Mouse (Mus musculus) neural tube, embryonic 14.5 days (tissue): ENCODE results near the gene Vmn1r3. TPM values are rescaled to one million over a fixed set of nuclear protein-coding genes. Genes with fewer than 3 reads are reported as not detected.
"Not testable (repeated sequence)": the region's sequence is repeated elsewhere in the genome, so short reads cannot be mapped to it uniquely, and the experiment has no call there.

Experiments
- ATAC-seq: fragments of 200-750 bp; cut with Nextera tagmentation; 2 replicates; pipeline ENCODE4 v1.8.0; 2017; ENCODE audit warnings: low read depth, mild to moderate bottlenecking, moderate TSS enrichment, moderate library complexity
- H3K27ac ChIP-seq: fragments of 300-500 bp; sonication (generic); 2 replicates; pipeline ENCODE4 v1.5.1; 2014; ENCODE audit warnings: low read depth, mild to moderate bottlenecking, control low read depth, low read length, moderate library complexity, mixed read lengths
- H3K27me3 ChIP-seq: fragments of 300-500 bp; sonication (generic); 2 replicates; pipeline ENCODE4 v1.6.1; 2014; ENCODE audit warnings: low read length; ENCODE audit not compliant: control insufficient read depth, insufficient read depth
- H3K36me3 ChIP-seq: fragments of 300-500 bp; sonication (generic); 2 replicates; pipeline ENCODE4 v1.6.1; 2014; ENCODE audit warnings: low read length, mixed read lengths; ENCODE audit not compliant: control insufficient read depth, insufficient read depth
- H3K4me1 ChIP-seq: fragments of 300-500 bp; sonication (generic); 2 replicates; pipeline ENCODE4 v1.6.1; 2014; ENCODE audit warnings: low read length; ENCODE audit not compliant: control insufficient read depth, insufficient read depth
- H3K4me2 ChIP-seq: fragments of 300-500 bp; sonication (generic); 2 replicates; pipeline ENCODE4 v1.6.1; 2014; ENCODE audit warnings: mild to moderate bottlenecking, low read depth, low read length, control low read depth
- H3K4me3 ChIP-seq: fragments of 300-500 bp; sonication (generic); 2 replicates; pipeline ENCODE4 v1.5.1; 2014; ENCODE audit warnings: low read depth, low read length, control low read depth, mixed read lengths
- H3K9ac ChIP-seq: fragments of 300-500 bp; sonication (generic); replicated peaks from 2 replicates; pipeline ENCODE4 v1.6.1; 2014; ENCODE audit warnings: low read depth, mild to moderate bottlenecking, control low read depth, low read length, mixed read lengths
- H3K9me3 ChIP-seq: fragments of 300-500 bp; sonication (generic); 2 replicates; pipeline ENCODE4 v1.6.1; 2016; ENCODE audit warnings: low read length; ENCODE audit not compliant: control insufficient read depth
- WGBS: fragments of 180-500 bp; shearing (Covaris S2); extraction: QIAGEN DNeasy Blood & Tissue Kit; methylation state at CpG from one replicate; pipeline ENCODE4 v1.1.7; 2014; 5-methylcytosine and 5-hydroxymethylcytosine counted together
- polyA plus RNA-seq: library from polyadenylated mRNA; unstranded; fragments of >200 nt; fragmentation: Nextera tagmentation; extraction: Ambion mirVana; gene quantifications from 2 replicates; pipeline ENCODE4 v1.2.1, GENCODE M21; 2014

The Vmn1r3 gene
- polyA plus RNA-seq, 1 experiment from 2014 or later, result not detected

- H3K9ac ChIP-seq, H3K27me3 ChIP-seq, H3K36me3 ChIP-seq, H3K4me3 ChIP-seq, H3K4me1 ChIP-seq, ATAC-seq, H3K27ac ChIP-seq, H3K4me2 ChIP-seq: not testable (repeated sequence)
- 68% methylated on average over 5 of the region's 9 CpGs for WGBS
- H3K9me3 ChIP-seq, result peaks cover 23% of the 10 kb centered on the region
These were observed 38.5 kb upstream of the Vmn1r3 start for GRCm38 (mm10) chr4:3223483-3224209.

DNA sequence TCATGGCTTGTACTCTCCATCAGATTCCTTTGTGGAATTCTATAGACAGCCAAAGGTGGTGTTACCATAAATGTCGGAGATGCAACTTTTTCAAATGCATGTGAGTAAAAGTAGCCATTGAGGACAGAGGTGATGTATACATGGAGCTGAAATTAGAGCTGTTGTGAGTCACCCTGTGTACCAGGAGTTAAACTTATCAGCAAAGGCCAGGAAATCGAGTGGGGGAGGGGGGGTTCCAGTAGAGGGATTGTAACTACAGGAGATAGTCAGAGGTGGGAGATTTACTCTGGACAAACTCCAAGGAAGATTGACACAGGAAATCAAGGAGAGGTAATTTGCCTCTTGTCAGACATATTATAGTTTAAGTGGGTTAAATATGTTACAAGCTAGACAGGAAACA, 31.2 kb upstream of the Vmn1r3 start:
- not testable (repeated sequence) for H3K4me3 ChIP-seq, H3K9ac ChIP-seq, H3K36me3 ChIP-seq, H3K27ac ChIP-seq, H3K9me3 ChIP-seq, ATAC-seq, H3K4me2 ChIP-seq, H3K4me1 ChIP-seq, H3K27me3 ChIP-seq
- WGBS, result 81% methylated on average over 2 of the region's 2 CpGs

DNA sequence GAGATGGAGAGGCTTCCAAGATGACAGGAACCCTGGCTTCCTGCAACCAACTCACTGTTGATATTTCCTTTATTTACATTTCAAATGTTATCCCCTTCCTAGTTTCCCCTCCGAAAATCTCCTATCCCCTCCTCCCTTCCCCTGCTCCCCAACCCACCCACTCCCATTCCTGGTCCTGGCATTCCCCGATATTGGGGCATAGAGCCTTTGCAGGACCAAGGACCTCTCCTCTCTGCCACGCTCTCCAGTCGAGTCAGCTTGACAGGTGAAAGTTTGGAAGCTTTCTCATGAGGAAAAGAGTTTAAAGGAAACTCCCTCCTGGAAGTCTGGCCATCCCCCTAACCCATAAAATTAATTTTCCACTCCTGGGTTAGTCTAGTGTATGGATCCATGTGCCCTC, 28.2 kb upstream of the Vmn1r3 start:
- not testable (repeated sequence) for H3K27me3 ChIP-seq, H3K27ac ChIP-seq, ATAC-seq, H3K4me2 ChIP-seq, H3K9ac ChIP-seq, H3K4me3 ChIP-seq, H3K36me3 ChIP-seq, H3K4me1 ChIP-seq, H3K9me3 ChIP-seq
- WGBS, result 68% methylated on average over 3 of the region's 4 CpGs

- H3K27me3 ChIP-seq, H3K9me3 ChIP-seq, H3K9ac ChIP-seq, H3K36me3 ChIP-seq, ATAC-seq, H3K27ac ChIP-seq, H3K4me3 ChIP-seq, H3K4me2 ChIP-seq, H3K4me1 ChIP-seq: not testable (repeated sequence)
- WGBS, result 88% methylated on average over 1 of the region's 1 CpGs
These were observed 24.6 kb upstream of the Vmn1r3 start for GRCm38 (mm10) chr4:3209643-3210217.

DNA sequence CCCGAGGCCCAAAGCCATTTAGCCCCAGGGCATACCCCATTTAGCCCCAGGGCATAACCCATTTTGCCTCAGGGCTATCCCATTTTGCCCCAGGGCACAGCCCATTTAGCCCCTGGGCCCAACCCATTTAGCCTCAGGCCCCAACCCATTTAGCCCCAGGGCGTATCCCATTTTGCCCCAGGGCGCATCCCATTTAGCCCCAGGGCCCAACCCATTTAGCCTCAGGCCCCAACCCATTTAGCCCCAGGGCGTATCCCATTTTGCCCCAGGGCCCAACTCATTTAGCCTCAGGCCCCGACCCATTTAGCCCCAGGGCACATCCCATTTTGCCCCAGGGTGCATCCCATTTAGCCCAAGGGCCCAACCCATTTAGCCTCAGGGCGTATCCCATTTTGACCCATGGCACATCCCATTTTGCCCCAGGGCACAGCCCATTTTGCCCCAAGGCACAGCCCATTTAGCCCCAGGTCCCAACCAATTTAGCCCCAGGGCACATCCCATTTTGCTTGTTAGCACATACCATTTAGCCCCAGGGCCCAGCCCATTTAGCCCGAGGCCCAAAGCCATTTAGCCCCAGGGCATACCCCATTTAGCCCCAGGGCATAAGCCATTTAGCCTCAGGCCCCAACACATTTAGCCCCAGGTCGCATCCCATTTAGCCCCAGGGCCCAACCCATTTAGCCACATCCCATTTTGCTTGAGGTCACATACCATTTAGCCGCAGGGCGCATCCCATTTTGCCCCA, 8.2 kb downstream of the Vmn1r3 start:
- H3K9ac ChIP-seq, H3K36me3 ChIP-seq, ATAC-seq, H3K4me3 ChIP-seq, H3K4me2 ChIP-seq, H3K4me1 ChIP-seq, H3K27me3 ChIP-seq, H3K27ac ChIP-seq: not testable (repeated sequence)
- 92% methylated on average over 10 of the region's 10 CpGs for WGBS
- H3K9me3 ChIP-seq, result peaks cover 10% of the 10 kb centered on the region; the same call in 1 of the 2 replicates

DNA sequence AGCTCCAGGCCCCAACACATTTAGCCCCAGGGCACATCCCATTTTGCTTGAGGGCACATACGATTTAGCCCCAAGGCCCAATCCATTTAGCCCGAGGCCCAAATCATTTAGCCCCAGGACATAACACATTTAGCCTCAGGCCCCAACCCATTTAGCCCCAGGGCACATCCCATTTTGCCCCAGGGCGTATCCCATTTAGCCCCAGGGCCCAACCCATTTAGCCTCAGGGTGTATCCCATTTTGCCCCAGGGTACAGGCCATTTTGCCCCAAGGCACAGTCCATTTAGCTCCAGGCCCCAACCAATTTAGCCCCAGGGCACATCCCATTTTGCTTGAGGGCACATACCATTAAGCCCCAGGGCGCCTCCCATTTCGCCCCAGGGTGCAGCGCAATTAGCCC, 9.0 kb downstream of the Vmn1r3 start:
- H3K4me1 ChIP-seq, H3K4me2 ChIP-seq, H3K9ac ChIP-seq, H3K27me3 ChIP-seq, H3K36me3 ChIP-seq, H3K27ac ChIP-seq, ATAC-seq, H3K4me3 ChIP-seq: not testable (repeated sequence)
- H3K9me3 ChIP-seq, result peaks cover 10% of the 10 kb centered on the region; the same call in 1 of the 2 replicates
- WGBS, result 93% methylated on average over 6 of the region's 6 CpGs

- H3K27ac ChIP-seq, H3K4me3 ChIP-seq, H3K9ac ChIP-seq, H3K4me2 ChIP-seq, H3K36me3 ChIP-seq, H3K4me1 ChIP-seq, ATAC-seq, H3K27me3 ChIP-seq: not testable (repeated sequence)
- H3K9me3 ChIP-seq, result peaks cover 10% of the 10 kb centered on the region; the same call in 1 of the 2 replicates
- 85% methylated on average over 6 of the region's 8 CpGs for WGBS
These were observed 9.4 kb downstream of the Vmn1r3 start for GRCm38 (mm10) chr4:3175756-3176155.

DNA sequence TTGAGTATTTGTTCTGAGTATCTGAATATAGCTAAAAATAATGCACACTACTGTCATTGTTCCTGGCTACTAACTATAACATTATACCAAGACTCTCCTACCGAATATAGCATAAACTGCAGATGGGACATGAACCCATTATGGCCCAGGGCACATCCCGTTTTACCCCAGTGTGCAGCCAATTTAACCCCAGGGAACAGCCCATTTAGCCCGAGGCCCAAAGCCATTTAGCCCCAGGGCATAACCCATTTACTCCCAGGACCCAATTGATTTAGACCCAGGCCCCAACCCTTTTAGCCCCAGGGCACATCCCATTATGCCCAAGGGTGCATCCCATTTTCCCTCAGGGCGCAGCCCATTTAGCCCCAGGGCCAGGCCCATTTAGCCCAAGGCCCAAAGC, 10.6 kb downstream of the Vmn1r3 start:
- H3K9ac ChIP-seq, H3K4me2 ChIP-seq, H3K27ac ChIP-seq, H3K4me1 ChIP-seq, ATAC-seq, H3K4me3 ChIP-seq, H3K36me3 ChIP-seq, H3K27me3 ChIP-seq, H3K9me3 ChIP-seq: not testable (repeated sequence)
- 80% methylated on average over 4 of the region's 4 CpGs for WGBS

- H3K27ac ChIP-seq, ATAC-seq, H3K4me3 ChIP-seq, H3K4me1 ChIP-seq, H3K27me3 ChIP-seq, H3K9me3 ChIP-seq, H3K4me2 ChIP-seq, H3K9ac ChIP-seq, H3K36me3 ChIP-seq: not testable (repeated sequence)
- WGBS, result no CpG with 5 or more reads among the region's 1 CpGs
These were observed 18.1 kb downstream of the Vmn1r3 start, which contains the start of gene Vmn1r2 for GRCm38 (mm10) chr4:3167020-3167419. TSS of gene Vmn1r2 (plus strand) at chr4:3167320.
